In genomic region chr15:102698193-102698592, GRCm38 (mm10) we compare ENCODE assay signal across 8 mouse cellular contexts. TPM values are rescaled to one million over a fixed set of nuclear protein-coding genes. Genes with fewer than 3 reads are reported as not detected.
DNase-seq lines count a peak whose midpoint lies in the region; ATAC-seq and TF ChIP-seq lines count a peak whose summit lies in the region.

No protein-coding gene starts in this region.

- no peak for TF ChIP-seq EP300 in ES-Bruce4 (IDR thresholded peaks at IDR 0.05; ENCODE audit: insufficient read depth, low read depth, low read length)

- H3K36me3 ChIP-seq in ES-Bruce4 (ENCODE audit: control insufficient read depth, insufficient read depth, low read length, poor library complexity, severe bottlenecking): no peaks in the 10 kb centered on the region
- no peaks in the 10 kb centered on the region for H3K36me3 ChIP-seq in embryonic facial prominence, embryonic 11.5 days (replicated peaks; ENCODE audit: control insufficient read depth, insufficient read depth, low read depth, low read length)

- WGBS in embryonic facial prominence, embryonic 11.5 days: under 1% methylated on average over 11 of the region's 11 CpGs

- no peaks in the 10 kb centered on the region for H3K9me3 ChIP-seq in ES-Bruce4 (replicated peaks; ENCODE audit: control insufficient read depth, insufficient read depth, low read length, poor library complexity, severe bottlenecking)
- no peaks in the 10 kb centered on the region for H3K9me3 ChIP-seq in embryonic facial prominence, embryonic 11.5 days (replicated peaks; ENCODE audit: control insufficient read depth, low read length)

- H3K4me2 ChIP-seq in embryonic facial prominence, embryonic 11.5 days (ENCODE audit: low read depth, low read length): no peak overlapping the region

- DNase-seq in adrenal gland, postnatal 14 days: peak; percentile 89
- DNase-seq in embryonic facial prominence, embryonic 11.5 days (ENCODE audit: low spot score): peak; percentile 74
- peak; percentile 89 for DNase-seq in heart, postnatal 4 days
- DNase-seq in layer of hippocampus, adult 9-11 months: peak; percentile 61
- DNase-seq in lung, postnatal 25 days (ENCODE audit: low spot score): peak; percentile 83
- peak; percentile 92 for DNase-seq in right cerebral cortex, postnatal 4 days
- DNase-seq in urinary bladder, postnatal 4 days (ENCODE audit: low spot score in 2 of 2): peak; percentile 69 to 82

- TF ChIP-seq CTCF in ES-Bruce4 (IDR thresholded peaks at IDR 0.05; ENCODE audit: low read depth, low read length): peak; percentile 91

- no peak for TF ChIP-seq POLR2A in ES-Bruce4 (IDR thresholded peaks at IDR 0.05; ENCODE audit: insufficient read depth, low read length)

- peaks cover 8% of the 10 kb centered on the region; the same call in 1 of the 2 replicates for H3K27me3 ChIP-seq in ES-Bruce4 (ENCODE audit: control insufficient read depth, insufficient read depth, low read length, poor library complexity, severe bottlenecking)
- H3K27me3 ChIP-seq in embryonic facial prominence, embryonic 11.5 days (ENCODE audit: control insufficient read depth, insufficient read depth, low read length): peaks cover 42% of the 10 kb centered on the region

- no peaks in the 10 kb centered on the region for H3K4me1 ChIP-seq in ES-Bruce4 (ENCODE audit: control insufficient read depth, insufficient read depth, low read length)
- no peaks in the 10 kb centered on the region; the same call in 1 of the 2 replicates for H3K4me1 ChIP-seq in embryonic facial prominence, embryonic 11.5 days (ENCODE audit: control insufficient read depth, insufficient read depth, low read length)

- no peak overlapping the region for H3K4me3 ChIP-seq in ES-Bruce4 (ENCODE audit: low read depth, low read length)
- H3K4me3 ChIP-seq in embryonic facial prominence, embryonic 11.5 days (ENCODE audit: low read depth, low read length): no peak overlapping the region

- H3K27ac ChIP-seq in ES-Bruce4 (ENCODE audit: insufficient read depth, low read length): no peak overlapping the region
- no peak overlapping the region for H3K27ac ChIP-seq in embryonic facial prominence, embryonic 11.5 days (replicated peaks; ENCODE audit: low read depth, low read length)

- no peak overlapping the region for H3K9ac ChIP-seq in ES-Bruce4 (ENCODE audit: low read depth, poor library complexity, severe bottlenecking)
- H3K9ac ChIP-seq in embryonic facial prominence, embryonic 11.5 days (replicated peaks; ENCODE audit: low read length): no peak overlapping the region

- ATAC-seq in embryonic facial prominence, embryonic 11.5 days (replicated peaks; ENCODE audit: insufficient number of reproducible peaks, low FRiP score, low TSS enrichment, low read depth): no peak

RNA-seq across cellular contexts. Expression of gene Calcoco1, which starts 23.8 kb away (rescaled TPM):
- 47.9 and 51.9 TPM in 2 replicates for polyA plus RNA-seq in ES-Bruce4 (2011; ENCODE audit: insufficient read depth, insufficient read length, low read depth, missing spikeins)
- total RNA-seq in adrenal gland, postnatal 14 days (2021): 85.8 and 96.7 TPM in 2 replicates
- 32.2 and 34.0 TPM in 2 replicates for polyA plus RNA-seq in embryonic facial prominence, embryonic 11.5 days (2014; fragmentation: Nextera tagmentation; extraction: Ambion mirVana)
- 10 to 100 TPM; 65.6 to 71.0 TPM for total RNA-seq in heart, postnatal 4 days (2021)

RNA-seq across cellular contexts. Expression of gene Atp5g2, which starts 26.0 kb away (rescaled TPM):
- polyA plus RNA-seq in ES-Bruce4 (2011; ENCODE audit: insufficient read depth, insufficient read length, low read depth, missing spikeins): 201 and 203 TPM in 2 replicates
- total RNA-seq in adrenal gland, postnatal 14 days (2021): 35.4 and 47.3 TPM in 2 replicates
- 60.4 and 79.9 TPM in 2 replicates for polyA plus RNA-seq in embryonic facial prominence, embryonic 11.5 days (2014; fragmentation: Nextera tagmentation; extraction: Ambion mirVana)
- total RNA-seq in heart, postnatal 4 days (2021): 10 to 100 TPM; 34.9 to 35.2 TPM
